Mouse (Mus musculus) liver (tissue): Measurements from ENCODE around the gene Ugt1a7c.
A peak's percentile ranks its signal among the peaks of the same experiment; 100 is the strongest.
"Not testable (repeated sequence)": the region's sequence is repeated elsewhere in the genome, so short reads cannot be mapped to it uniquely, and the experiment has no call there.

Source experiments
- DNase-seq: peaks from one replicate; pipeline ENCODE4 v3.0.0-alpha.2; 2020; ENCODE audit warnings: mixed read lengths

Ugt1a7c gene

DNA sequence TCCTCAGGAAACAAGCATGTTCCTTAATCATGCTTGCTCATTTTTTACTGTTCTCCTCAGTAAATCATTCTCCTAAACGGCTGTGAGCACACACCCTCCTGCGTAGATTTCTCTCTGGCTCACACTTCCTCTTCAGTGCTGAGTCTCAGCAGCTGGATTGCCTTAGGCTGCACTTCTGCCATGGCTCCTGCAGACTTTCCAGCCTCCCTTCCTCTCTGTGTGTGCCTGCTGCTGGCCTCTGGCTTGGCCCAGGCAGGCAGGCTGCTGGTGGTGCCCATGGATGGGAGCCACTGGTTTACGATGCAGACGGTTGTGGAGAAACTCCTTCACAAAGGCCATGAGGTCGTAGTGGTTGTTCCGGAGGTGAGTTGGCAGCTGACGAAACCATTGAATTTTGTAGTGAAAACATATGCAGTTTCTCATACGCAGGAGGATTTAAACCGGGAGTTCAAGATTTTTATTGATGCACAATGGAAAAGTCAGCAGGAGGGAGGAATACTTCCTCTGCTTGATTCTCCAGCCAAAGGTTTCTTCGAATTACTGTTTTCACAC lies at the start of gene Ugt1a7c:
Gene Ugt1a7c (plus strand): TSS at position 122 of the 552 bp plus-strand sequence.
- DNase-seq, result peak; percentile 11

- not testable (repeated sequence) for DNase-seq
Measured at GRCm38 (mm10) chr1:88047408-88047807, 47.5 kb upstream of the Ugt1a7c start.

DNA sequence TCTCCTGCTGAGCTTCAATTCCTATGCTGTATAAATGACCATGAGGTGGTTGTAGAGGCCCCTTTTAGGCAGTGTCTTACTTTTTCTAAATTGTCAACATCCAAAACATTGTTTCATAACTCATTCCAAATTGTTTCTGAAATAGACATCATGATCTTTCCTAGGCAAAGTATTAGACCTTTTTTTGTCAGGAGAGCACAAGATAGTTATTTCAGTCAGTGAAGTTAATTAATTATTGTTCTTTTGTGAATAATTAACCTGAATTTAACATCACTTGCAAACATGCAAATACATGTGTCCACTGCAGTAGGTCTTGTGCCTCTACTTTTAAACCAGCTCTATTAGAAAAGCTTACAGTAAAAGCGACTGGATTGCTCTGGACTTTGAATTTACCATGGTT lies 39.8 kb upstream of the Ugt1a7c start, which contains the start of gene Ugt1a10:
Gene Ugt1a10 (plus strand): TSS at position 301 of the 400 bp plus-strand sequence.
- DNase-seq, result no peak

DNA sequence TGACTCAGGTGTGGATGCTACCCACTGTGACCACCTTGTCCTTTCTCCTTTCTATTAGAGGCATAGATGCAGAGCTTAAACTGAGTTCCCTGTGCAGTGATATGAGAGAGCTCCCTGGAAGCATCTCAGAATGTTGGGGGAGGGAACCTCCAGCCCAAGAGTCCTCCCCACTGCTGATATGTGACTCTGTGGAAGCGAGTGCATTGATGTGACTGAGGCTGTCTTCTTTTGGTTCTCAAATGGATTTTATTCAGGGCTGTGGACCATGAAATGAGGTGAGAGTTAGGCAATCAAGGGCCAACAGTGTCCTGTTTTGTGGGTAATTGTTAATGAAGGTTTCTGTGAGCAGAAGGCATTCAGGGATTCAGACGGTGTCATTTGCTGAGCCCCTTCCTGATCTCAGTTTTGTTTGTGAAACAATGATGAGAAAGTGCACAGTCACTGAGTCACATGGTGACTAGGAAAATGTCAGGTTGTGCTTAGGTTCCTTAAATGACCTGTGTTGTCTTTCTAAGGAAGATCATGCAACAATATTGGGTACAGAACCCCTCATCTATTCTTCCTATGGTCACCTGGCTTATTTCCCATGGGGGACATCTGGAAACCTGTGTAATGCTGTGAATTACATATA lies 28.3 kb upstream of the Ugt1a7c start:
- not testable (repeated sequence) for DNase-seq

DNA sequence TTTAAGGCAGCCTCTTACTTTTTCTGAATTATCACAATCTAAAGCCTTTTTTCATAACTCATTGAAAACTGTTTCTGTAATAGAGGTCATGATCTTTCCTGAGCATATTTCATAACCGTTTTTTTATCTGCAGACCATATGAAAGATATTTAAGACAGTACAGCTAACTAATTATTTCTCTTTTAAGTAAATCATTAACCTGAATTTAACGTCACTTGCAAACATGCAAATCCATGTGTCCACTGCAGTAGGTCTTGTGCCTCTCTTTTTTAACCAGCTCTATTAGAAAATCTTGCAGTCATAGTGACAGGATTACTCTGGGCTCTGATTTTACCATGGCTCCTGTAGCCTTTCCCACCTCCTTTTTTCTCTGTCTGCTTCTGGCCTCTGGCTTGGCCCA lies 24.4 kb upstream of the Ugt1a7c start, which contains the start of gene Ugt1a9:
Gene Ugt1a9 (plus strand): TSS at position 306 of the 400 bp plus-strand sequence.
- DNase-seq, result no peak

DNA sequence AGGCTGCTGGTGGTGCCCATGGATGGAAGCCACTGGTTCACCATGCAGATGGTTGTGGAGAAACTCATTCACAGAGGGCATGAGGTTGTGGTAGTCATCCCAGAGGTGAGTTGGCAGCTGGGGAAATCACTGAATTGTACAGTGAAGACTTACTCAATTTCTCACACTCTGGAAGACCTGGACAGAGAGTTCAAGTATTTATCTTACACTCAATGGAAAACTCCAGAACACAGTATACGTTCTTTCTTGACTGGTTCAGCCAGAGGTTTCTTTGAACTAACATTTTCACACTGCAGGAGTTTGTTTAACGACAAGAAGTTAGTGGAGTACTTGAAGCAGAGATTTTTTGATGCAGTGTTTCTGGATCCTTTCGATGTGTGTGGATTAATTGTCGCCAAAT lies 24.0 kb upstream of the Ugt1a7c start:
- DNase-seq, result no peak

GRCm38 (mm10) chr1:88074471-88074870 lies 20.4 kb upstream of the Ugt1a7c start:
- DNase-seq, result no peak

DNA sequence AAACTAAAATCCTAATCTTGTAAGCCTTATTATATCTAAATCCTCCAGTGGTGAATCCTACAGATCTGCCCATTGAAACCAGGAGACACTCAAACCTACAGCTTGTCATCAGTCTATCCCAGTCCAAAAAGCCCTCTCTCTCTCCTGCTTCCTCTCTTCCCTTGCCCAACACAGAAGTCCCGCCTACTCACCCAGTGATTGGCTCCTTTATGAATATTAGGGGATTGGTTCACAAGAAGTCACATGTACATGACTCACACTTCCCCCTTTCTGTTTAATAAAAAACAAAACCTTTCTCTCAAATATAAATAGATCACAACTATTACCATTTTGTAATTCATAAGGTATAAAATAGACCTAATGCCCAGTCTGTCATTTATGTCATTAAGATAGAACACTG lies 17.7 kb upstream of the Ugt1a7c start:
- no peak for DNase-seq

GRCm38 (mm10) chr1:88081670-88082069 lies 13.2 kb upstream of the Ugt1a7c start:
- DNase-seq, result no peak

- DNase-seq, result no peak
Measured at GRCm38 (mm10) chr1:88086125-88086524, 8.7 kb upstream of the Ugt1a7c start.

DNA sequence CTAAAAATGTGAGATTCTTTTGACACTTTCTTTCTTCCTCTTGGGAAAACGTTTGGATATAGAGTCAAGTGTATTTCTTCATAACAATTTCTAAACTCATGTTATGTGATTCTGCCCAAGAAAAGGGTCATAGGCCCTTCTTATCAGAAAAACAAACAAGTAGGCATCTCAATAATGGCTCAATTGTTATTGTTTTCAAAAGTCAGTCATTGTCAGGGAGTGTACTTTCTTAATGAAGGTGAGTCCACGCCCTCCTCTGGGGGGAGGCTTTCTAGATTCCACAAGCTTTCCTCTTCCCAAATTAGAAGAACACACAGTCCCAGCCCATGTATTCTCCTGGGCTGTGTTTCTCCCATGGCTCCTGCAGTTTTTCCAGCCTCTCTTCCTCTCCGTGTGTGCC lies 7.3 kb upstream of the Ugt1a7c start, which contains the start of gene Ugt1a8:
Gene Ugt1a8 (plus strand): TSS at position 301 of the 400 bp plus-strand sequence.
- DNase-seq, result no peak

- peak; percentile 10 for DNase-seq
Measured at GRCm38 (mm10) chr1:88092341-88092740, 2.5 kb upstream of the Ugt1a7c start.

- not testable (repeated sequence) for DNase-seq
Measured at GRCm38 (mm10) chr1:88094270-88094676, 589 bp upstream of the Ugt1a7c start.

GRCm38 (mm10) chr1:88098546-88098945 lies 3.7 kb downstream of the Ugt1a7c start:
- not testable (repeated sequence) for DNase-seq

DNA sequence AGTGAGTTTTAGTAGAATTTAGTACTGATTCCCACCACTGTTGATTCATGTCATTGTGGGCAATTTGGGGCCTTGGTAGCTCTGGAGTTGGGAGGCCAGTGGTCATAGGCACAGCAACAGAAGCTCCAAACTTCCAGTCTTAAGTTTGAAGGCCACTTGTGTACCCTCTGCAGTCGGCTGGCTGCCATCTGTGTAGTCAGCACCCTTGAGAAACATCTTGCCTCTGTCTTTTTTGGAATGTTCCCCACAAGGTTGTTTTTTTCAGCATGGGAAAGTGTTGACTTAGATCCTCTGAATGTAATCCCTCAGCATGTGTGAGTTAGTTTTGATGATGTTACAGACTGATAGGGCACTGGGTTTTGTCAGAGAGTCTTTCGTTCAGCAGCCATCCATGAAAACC lies 4.8 kb downstream of the Ugt1a7c start:
- DNase-seq, result not testable (repeated sequence)

- DNase-seq, result not testable (repeated sequence)
Measured at GRCm38 (mm10) chr1:88103019-88103418, 8.2 kb downstream of the Ugt1a7c start, which contains the start of gene Ugt1a6b. Gene Ugt1a6b (plus strand): TSS chr1:88103252.

- DNase-seq, result not testable (repeated sequence)
Measured at GRCm38 (mm10) chr1:88103697-88104468, 9.0 kb downstream of the Ugt1a7c start.

- DNase-seq, result no peak
Measured at GRCm38 (mm10) chr1:88104667-88105430, 10.0 kb downstream of the Ugt1a7c start.

- DNase-seq, result no peak
Measured at GRCm38 (mm10) chr1:88105656-88106055, 10.8 kb downstream of the Ugt1a7c start.

DNA sequence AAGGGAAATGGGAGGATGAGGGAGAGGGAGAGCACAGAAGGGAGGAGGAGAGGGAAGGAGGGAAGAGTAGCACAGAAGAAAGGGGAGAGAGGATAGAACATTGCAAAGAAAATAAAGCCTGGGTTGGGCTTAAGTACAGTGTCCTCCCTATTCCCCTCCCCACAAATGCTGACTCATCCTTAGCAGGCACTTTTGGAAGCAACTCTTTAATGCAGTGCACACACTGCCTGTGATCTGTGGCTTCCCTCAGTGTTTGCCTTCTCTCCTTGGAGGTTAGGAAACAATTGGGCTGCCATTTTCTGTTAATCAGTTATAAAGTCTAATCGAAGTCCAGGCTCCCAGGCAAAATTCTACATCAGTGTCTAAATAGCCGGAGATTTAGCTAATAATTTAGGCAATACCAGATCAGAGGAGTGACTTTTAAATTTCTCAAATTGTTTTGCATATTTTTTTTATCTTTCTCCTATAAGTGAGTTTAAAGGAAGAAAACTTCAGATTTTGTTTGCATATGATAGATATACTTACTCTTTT lies 14.2 kb downstream of the Ugt1a7c start:
- DNase-seq, result not testable (repeated sequence)

DNA sequence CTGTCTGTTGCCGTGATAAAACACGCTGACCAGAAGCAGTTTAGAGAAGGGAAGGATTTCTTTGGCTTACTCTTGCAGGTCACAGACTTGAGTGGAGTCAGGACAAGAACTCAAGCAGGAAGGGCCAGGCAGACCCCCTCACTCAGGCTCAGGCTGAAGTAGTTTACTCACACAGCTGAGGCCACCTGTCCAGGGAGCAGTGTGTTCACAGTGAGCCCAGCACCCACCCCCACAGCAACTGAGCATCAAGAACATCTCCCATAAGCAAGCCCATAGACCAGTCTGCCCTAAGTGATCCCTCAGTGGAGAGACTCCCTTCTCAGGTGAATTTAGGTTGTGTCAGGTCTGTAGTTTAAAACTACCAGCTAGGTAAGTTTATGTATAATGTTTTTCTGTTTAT lies 14.7 kb downstream of the Ugt1a7c start:
- DNase-seq, result not testable (repeated sequence)

- not testable (repeated sequence) for DNase-seq
Measured at GRCm38 (mm10) chr1:88112769-88113168, 17.9 kb downstream of the Ugt1a7c start.
